Mouse (Mus musculus) common myeloid progenitor, adult 5-6 weeks (primary cell): ENCODE results near the gene Tns4. TPM values are rescaled to one million over a fixed set of nuclear protein-coding genes. Genes with fewer than 3 reads are reported as not detected.

ENCODE experiments used
- ATAC-seq: replicated peaks from 2 replicates; pipeline ENCODE4 v1.8.0; 2016; ENCODE audit warnings: low read depth, mild to moderate bottlenecking, moderate TSS enrichment, inconsistent platforms; ENCODE audit not compliant: poor library complexity, severe bottlenecking
- total RNA-seq: library from RNA; stranded (forward); fragments of 200-1000, 187-1606 nt; gene quantifications from 2 replicates; pipeline ENCODE4 v1.2.3, GENCODE M21; 2017

The Tns4 gene
- total RNA-seq, 1 experiment from 2014 or later, result 1.0 TPM

GRCm38 (mm10) chr11:99024468-99025134 lies 64.5 kb downstream of the Tns4 start:
- no peak for ATAC-seq

- peak; percentile 96 for ATAC-seq
Measured at GRCm38 (mm10) chr11:99023500-99024467, 65.3 kb downstream of the Tns4 start, which contains the start of gene Top2a. Gene Top2a, minus strand, starts transcription at chr11:99024189.

GRCm38 (mm10) chr11:99023094-99023493 lies 66.0 kb downstream of the Tns4 start:
- ATAC-seq, result no peak

GRCm38 (mm10) chr11:99022384-99022933 lies 66.6 kb downstream of the Tns4 start:
- no peak for ATAC-seq

- no peak for ATAC-seq
Measured at GRCm38 (mm10) chr11:99019844-99020243, 69.3 kb downstream of the Tns4 start.

Other genes starting within 250 kb of the Tns4 start
- gene Wipf2, start 225.7 kb downstream of the Tns4 start, total RNA-seq, result 4.6 and 6.4 TPM in 2 replicates
- gene Cdc6, start 181.5 kb downstream of the Tns4 start, total RNA-seq, result 41.1 and 47.2 TPM in 2 replicates
- gene Rara, start 161.5 kb downstream of the Tns4 start, total RNA-seq, result 1.2 and 5.6 TPM in 2 replicates
- gene Gjd3, start 106.3 kb downstream of the Tns4 start, total RNA-seq, result not detected in 2 replicates
- gene Top2a, start 65.1 kb downstream of the Tns4 start, total RNA-seq, result 622 and 650 TPM in 2 replicates
- gene Igfbp4, start 48.1 kb downstream of the Tns4 start, total RNA-seq, result 177 and 183 TPM in 2 replicates
- gene Ccr7, start 65.8 kb upstream of the Tns4 start, total RNA-seq, result not detected in 2 replicates
- 222 and 341 TPM in 2 replicates for gene Smarce1, start 141.7 kb upstream of the Tns4 start, total RNA-seq
- gene Krt222, start 154.8 kb upstream of the Tns4 start, total RNA-seq, result not detected in 2 replicates
- gene Krt24, start 196.0 kb upstream of the Tns4 start, total RNA-seq, result not detected in 2 replicates
- gene Krt25, start 233.6 kb upstream of the Tns4 start, total RNA-seq, result not detected in 2 replicates
- gene Krt26, start 248.7 kb upstream of the Tns4 start, total RNA-seq, result not detected in 2 replicates